Mouse (Mus musculus) forebrain, embryonic 11.5 days (tissue): Measurements from ENCODE around the gene H3f3b. TPM values are rescaled to one million over a fixed set of nuclear protein-coding genes. Genes with fewer than 3 reads are reported as not detected.

Experiments
- ATAC-seq: fragments of 200-750 bp; cut with Nextera tagmentation; replicated peaks from 2 replicates; pipeline ENCODE4 v1.8.0; 2017; ENCODE audit warnings: moderate TSS enrichment; ENCODE audit not compliant: low FRiP score
- DNase-seq: peaks from one replicate; pipeline ENCODE4 v3.0.0-alpha.2; 2017; ENCODE audit warnings: low spot score
- H3K27ac ChIP-seq: fragments of 300-500 bp; sonication (generic); 2 replicates; pipeline ENCODE4 v1.5.1; 2014; ENCODE audit warnings: low read depth, low read length
- H3K27me3 ChIP-seq: fragments of 300-500 bp; sonication (generic); 2 replicates; pipeline ENCODE4 v1.6.1; 2014; ENCODE audit warnings: mild to moderate bottlenecking, low read length, mixed read lengths; ENCODE audit not compliant: control insufficient read depth, insufficient read depth
- H3K36me3 ChIP-seq: fragments of 300-500 bp; sonication (generic); 2 replicates; pipeline ENCODE4 v1.6.1; 2014; ENCODE audit warnings: mild to moderate bottlenecking, low read length, moderate library complexity, mixed read lengths; ENCODE audit not compliant: control insufficient read depth, insufficient read depth
- H3K4me1 ChIP-seq: fragments of 300-500 bp; sonication (generic); replicated peaks from 2 replicates; pipeline ENCODE4 v1.6.1; 2014; ENCODE audit warnings: low read length, mixed read lengths; ENCODE audit not compliant: control insufficient read depth, insufficient read depth
- H3K4me2 ChIP-seq: fragments of 300-500 bp; sonication (generic); 2 replicates; pipeline ENCODE4 v1.6.1; 2014; ENCODE audit warnings: low read depth, mild to moderate bottlenecking, low read length, moderate library complexity, mixed read lengths; ENCODE audit not compliant: severe bottlenecking
- H3K4me3 ChIP-seq: fragments of 300-500 bp; sonication (generic); 2 replicates; pipeline ENCODE4 v1.5.1; 2014; ENCODE audit warnings: low read depth, low read length
- H3K9ac ChIP-seq: fragments of 300-500 bp; sonication (generic); 2 replicates; pipeline ENCODE4 v1.6.1; 2014; ENCODE audit warnings: low read length
- H3K9me3 ChIP-seq: fragments of 300-500 bp; sonication (generic); 2 replicates; pipeline ENCODE4 v1.6.1; 2016; ENCODE audit warnings: low read length, mixed read lengths; ENCODE audit not compliant: control insufficient read depth
- WGBS: fragments of 180-500 bp; shearing (Covaris S2); extraction: QIAGEN DNeasy Blood & Tissue Kit; methylation state at CpG from one replicate; pipeline ENCODE4 v1.1.7; 2014; 5-methylcytosine and 5-hydroxymethylcytosine counted together
- polyA plus RNA-seq: library from polyadenylated mRNA; unstranded; fragments of >200 nt; fragmentation: Nextera tagmentation; extraction: Ambion mirVana; gene quantifications from 2 replicates; pipeline ENCODE4 v1.2.1, GENCODE M21; 2014

Gene H3f3b
- polyA plus RNA-seq, 1 experiment from 2014 or later, result 1,931 TPM

DNA sequence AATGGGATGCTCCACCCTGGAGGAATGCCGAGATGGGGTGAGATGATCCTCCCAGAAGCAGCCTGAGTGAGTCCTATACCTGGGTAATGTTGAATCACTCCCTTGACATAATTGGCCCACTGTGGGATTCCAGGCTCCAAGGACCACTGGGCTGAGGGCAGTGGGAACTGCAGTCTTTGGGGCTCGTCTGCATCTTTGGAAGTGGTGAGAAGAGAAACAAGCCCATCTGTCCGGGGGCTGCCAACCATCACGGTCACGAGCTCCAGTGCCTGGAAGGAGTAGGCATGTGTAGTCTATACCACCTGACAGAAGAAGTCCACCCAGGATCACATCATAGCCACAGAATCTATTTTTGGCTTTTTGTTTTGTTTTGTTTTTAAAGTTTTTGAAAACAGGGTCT is 16.8 kb downstream of the H3f3b start:
- H3K36me3 ChIP-seq, result no peaks in the 10 kb centered on the region
- no peak for ATAC-seq
- H3K9ac ChIP-seq, result no peak overlapping the region
- WGBS, result 86% methylated on average over 5 of the region's 5 CpGs
- H3K9me3 ChIP-seq, result no peaks in the 10 kb centered on the region
- 0 out of 2 replicates have a peak overlapping the region, but pooled peaks have one; percentile 12 for H3K27ac ChIP-seq
- H3K4me1 ChIP-seq, result peaks cover 19% of the 10 kb centered on the region; the same call in 1 of the 2 replicates
- H3K27me3 ChIP-seq, result no peaks in the 10 kb centered on the region
- DNase-seq, result no peak
- no peak overlapping the region for H3K4me2 ChIP-seq
- no peak overlapping the region for H3K4me3 ChIP-seq

DNA sequence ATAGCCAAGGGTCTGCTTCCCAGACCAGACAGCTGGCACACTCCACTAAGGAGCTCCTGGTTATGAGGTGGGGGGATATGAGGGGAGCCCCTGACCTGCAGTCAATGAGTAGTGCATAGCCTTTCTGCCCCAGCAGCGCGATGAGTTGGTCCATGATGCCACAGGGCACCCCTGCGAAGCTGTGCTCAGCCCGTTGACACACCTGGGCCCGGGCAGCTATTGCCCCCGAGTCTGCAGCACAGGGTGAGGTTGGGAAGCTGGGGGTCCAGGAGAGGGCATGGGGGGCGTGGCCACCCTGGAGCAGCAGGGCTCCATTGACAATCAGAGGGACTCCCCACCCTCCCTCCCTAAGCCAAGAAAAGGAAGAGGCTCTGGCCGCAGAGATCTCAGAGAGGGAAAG is 17.6 kb downstream of the H3f3b start:
- Histone ChIP-seq H3K36me3 (no peaks in the 10 kb centered on the region), H3K4me1 (peaks cover 27% of the 10 kb centered on the region)

GRCm38 (mm10) chr11:116009661-116010060 is 18.1 kb downstream of the H3f3b start:
- no peaks in the 10 kb centered on the region for H3K9me3 ChIP-seq
- no peaks in the 10 kb centered on the region for H3K36me3 ChIP-seq
- ATAC-seq, result no peak
- DNase-seq, result no peak
- WGBS, result 91% methylated on average over 11 of the region's 11 CpGs
- H3K27me3 ChIP-seq, result no peaks in the 10 kb centered on the region
- no peak overlapping the region for H3K9ac ChIP-seq
- H3K4me2 ChIP-seq, result no peak overlapping the region
- peaks cover 27% of the 10 kb centered on the region for H3K4me1 ChIP-seq
- no peak overlapping the region for H3K4me3 ChIP-seq
- no peak overlapping the region for H3K27ac ChIP-seq

More for the DNA sequence above, 17.6 kb downstream of the H3f3b start:
- ATAC-seq, result no peak
- Histone ChIP-seq H3K27ac (no peak overlapping the region), H3K9me3 (no peaks in the 10 kb centered on the region), H3K9ac (no peak overlapping the region), H3K4me2 (no peak overlapping the region), H3K4me3 (no peak overlapping the region), H3K27me3 (no peaks in the 10 kb centered on the region)
- no peak for DNase-seq
- WGBS, result 96% methylated on average over 8 of the region's 8 CpGs

- Histone ChIP-seq H3K9ac (no peak overlapping the region), H3K36me3 (no peaks in the 10 kb centered on the region), H3K9me3 (no peaks in the 10 kb centered on the region), H3K4me1 (peaks cover 28% of the 10 kb centered on the region), H3K27me3 (no peaks in the 10 kb centered on the region), H3K27ac (no peak overlapping the region), H3K4me3 (no peak overlapping the region), H3K4me2 (no peak overlapping the region)
- no peak for ATAC-seq
- 91% methylated on average over 13 of the region's 13 CpGs for WGBS
- DNase-seq, result no peak
These were observed 18.9 kb downstream of the H3f3b start for GRCm38 (mm10) chr11:116008832-116009375.

DNA sequence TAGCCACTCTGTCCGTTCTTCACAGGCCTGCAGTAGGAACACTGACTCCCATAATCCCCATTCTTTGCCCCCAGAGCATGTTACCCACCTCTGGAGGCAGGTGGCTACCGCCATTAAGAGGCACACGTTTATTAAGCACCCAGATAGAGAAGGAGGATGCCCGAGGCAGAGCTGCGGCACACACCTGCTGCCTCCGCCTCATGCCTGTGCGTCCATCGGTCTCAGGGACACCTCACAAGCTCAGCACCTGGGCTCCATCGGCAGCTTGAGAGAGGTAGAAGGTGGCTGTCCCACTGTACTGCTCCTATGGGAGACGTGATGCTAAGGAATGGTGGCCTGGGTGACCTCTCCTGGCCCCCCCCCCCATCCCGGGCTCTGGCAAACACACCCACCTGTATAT is 19.4 kb downstream of the H3f3b start:
- 91% methylated on average over 11 of the region's 11 CpGs for WGBS
- Histone ChIP-seq H3K27me3 (no peaks in the 10 kb centered on the region), H3K36me3 (no peaks in the 10 kb centered on the region), H3K4me1 (peaks cover 28% of the 10 kb centered on the region), H3K27ac (no peak overlapping the region), H3K9ac (no peak overlapping the region), H3K9me3 (no peaks in the 10 kb centered on the region), H3K4me2 (no peak overlapping the region), H3K4me3 (no peak overlapping the region)
- no peak for ATAC-seq
- no peak for DNase-seq

GRCm38 (mm10) chr11:116007095-116007850 is 20.5 kb downstream of the H3f3b start:
- ATAC-seq, result no peak
- no peak overlapping the region for H3K4me3 ChIP-seq
- no peak overlapping the region for H3K27ac ChIP-seq
- peaks cover 24% of the 10 kb centered on the region for H3K4me1 ChIP-seq
- no peaks in the 10 kb centered on the region for H3K9me3 ChIP-seq
- no peak for DNase-seq
- no peak overlapping the region for H3K4me2 ChIP-seq
- H3K36me3 ChIP-seq, result no peaks in the 10 kb centered on the region
- H3K27me3 ChIP-seq, result no peaks in the 10 kb centered on the region
- no peak overlapping the region for H3K9ac ChIP-seq
- WGBS, result 88% methylated on average over 28 of the region's 28 CpGs

- Histone ChIP-seq H3K9me3 (no peaks in the 10 kb centered on the region), H3K4me2 (peak overlapping the region; percentile 11; the same call in 1 of the 2 replicates), H3K9ac (peak overlapping the region; percentile 57; the same call in 1 of the 2 replicates), H3K27me3 (no peaks in the 10 kb centered on the region), H3K4me3 (no peak overlapping the region; the same call in 1 of the 2 replicates), H3K36me3 (no peaks in the 10 kb centered on the region), H3K27ac (no peak overlapping the region), H3K4me1 (peaks cover 15% of the 10 kb centered on the region)
- ATAC-seq (no peak), DNase-seq (no peak)
- WGBS, result 70% methylated on average over 9 of the region's 9 CpGs
These were observed 21.9 kb downstream of the H3f3b start for GRCm38 (mm10) chr11:116005701-116006419.

DNA sequence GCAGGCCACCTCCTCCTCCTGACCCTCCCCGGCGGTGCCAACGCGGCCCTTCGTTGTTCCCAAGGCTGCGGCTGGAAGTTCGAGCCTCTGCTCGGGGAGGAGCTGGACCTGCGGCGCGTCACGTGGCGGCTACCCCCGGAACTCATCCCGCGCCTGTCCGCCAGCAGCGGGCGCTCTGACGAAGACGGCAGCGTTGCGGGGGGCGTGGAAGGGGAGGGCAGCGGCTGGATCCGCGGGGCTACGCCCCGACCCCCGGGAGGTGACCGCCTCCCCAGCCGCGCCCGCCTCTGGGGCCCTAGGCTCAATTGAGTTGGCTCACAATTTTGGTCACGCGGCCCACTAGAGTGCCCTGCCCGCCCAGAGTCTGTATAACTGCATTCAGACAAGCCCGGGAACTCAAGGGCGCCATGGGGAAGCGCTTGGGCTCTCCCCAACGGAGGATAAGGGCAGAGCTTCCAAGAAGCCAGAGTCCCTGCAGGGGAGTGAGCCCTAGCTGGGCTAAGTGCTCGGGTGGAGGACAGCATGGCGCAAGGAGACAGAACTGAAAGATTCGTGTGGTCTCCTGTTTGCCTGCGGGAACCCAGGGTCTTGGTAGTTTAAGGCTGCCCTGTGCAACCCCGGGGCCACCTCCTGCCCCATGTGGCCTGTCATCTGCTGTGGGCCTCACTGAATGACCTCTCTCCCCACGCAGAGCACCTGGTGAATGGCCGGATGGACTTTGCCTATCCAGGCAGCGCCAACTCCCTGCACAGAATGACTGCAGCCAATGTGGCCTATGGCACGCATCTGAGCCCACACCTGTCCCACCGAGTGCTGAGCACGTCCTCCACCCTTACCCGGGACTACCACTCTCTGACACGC is 22.7 kb downstream of the H3f3b start:
- Histone ChIP-seq H3K27ac (no peak overlapping the region), H3K27me3 (no peaks in the 10 kb centered on the region), H3K9ac (peak overlapping the region; percentile 57), H3K4me2 (peak overlapping the region; percentile 52), H3K36me3 (no peaks in the 10 kb centered on the region), H3K4me1 (peaks cover 23% of the 10 kb centered on the region), H3K9me3 (no peaks in the 10 kb centered on the region), H3K4me3 (peak overlapping the region; percentile 24)
- DNase-seq (peak; percentile 92), ATAC-seq (peak; percentile 65)
- 6% methylated on average over 54 of the region's 54 CpGs for WGBS
